Mouse (Mus musculus) lung, embryonic 16.5 days (tissue): ENCODE data around the gene Tmem268. TPM values are rescaled to one million over a fixed set of nuclear protein-coding genes. Genes with fewer than 3 reads are reported as not detected.

ENCODE experiments used
- ATAC-seq: fragments of 200-750 bp; cut with Nextera tagmentation; 2 replicates; pipeline ENCODE4 v1.8.0; 2017; ENCODE audit warnings: low read depth, mild to moderate bottlenecking, moderate library complexity
- H3K27ac ChIP-seq: fragments of 300-500 bp; sonication (generic); 2 replicates; pipeline ENCODE4 v1.5.1; 2014; ENCODE audit warnings: mild to moderate bottlenecking, control low read depth, low read length
- H3K27me3 ChIP-seq: fragments of 300-500 bp; sonication (generic); 2 replicates; pipeline ENCODE4 v1.6.1; 2014; ENCODE audit warnings: low read depth, low read length, mixed read lengths; ENCODE audit not compliant: control insufficient read depth, insufficient read depth
- H3K36me3 ChIP-seq: fragments of 300-500 bp; sonication (generic); 2 replicates; pipeline ENCODE4 v1.6.1; 2014; ENCODE audit warnings: low read length; ENCODE audit not compliant: control insufficient read depth, insufficient read depth
- H3K4me1 ChIP-seq: fragments of 300-500 bp; sonication (generic); replicated peaks from 2 replicates; pipeline ENCODE4 v1.6.1; 2014; ENCODE audit warnings: low read length, mixed read lengths; ENCODE audit not compliant: control insufficient read depth, insufficient read depth
- H3K4me2 ChIP-seq: fragments of 300-500 bp; sonication (generic); 2 replicates; pipeline ENCODE4 v1.6.1; 2014; ENCODE audit warnings: low read depth, low read length, control low read depth
- H3K4me3 ChIP-seq: fragments of 300-500 bp; sonication (generic); 2 replicates; pipeline ENCODE4 v1.5.1; 2014; ENCODE audit warnings: mild to moderate bottlenecking, low read length, control low read depth
- H3K9ac ChIP-seq: fragments of 300-500 bp; sonication (generic); 2 replicates; pipeline ENCODE4 v1.6.1; 2014; ENCODE audit warnings: low read length, control low read depth
- H3K9me3 ChIP-seq: fragments of 300-500 bp; sonication (generic); 2 replicates; pipeline ENCODE4 v1.6.1; 2016; ENCODE audit warnings: low read length; ENCODE audit not compliant: control insufficient read depth
- WGBS: fragments of 180-500 bp; shearing (Covaris S2); extraction: QIAGEN DNeasy Blood & Tissue Kit; methylation state at CpG from one replicate; pipeline ENCODE4 v1.1.7; 2014; 5-methylcytosine and 5-hydroxymethylcytosine counted together
- polyA plus RNA-seq: library from polyadenylated mRNA; unstranded; fragments of >200 nt; fragmentation: Nextera tagmentation; extraction: Ambion mirVana; gene quantifications from 2 replicates; pipeline ENCODE4 v1.2.1, GENCODE M21; 2015

Gene Tmem268
- polyA plus RNA-seq, 1 experiment from 2014 or later: 9.6 TPM

- ATAC-seq: no peak
- Histone ChIP-seq H3K9me3 (no peaks in the 10 kb centered on the region), H3K4me1 (peaks cover 20% of the 10 kb centered on the region), H3K9ac (no peak overlapping the region), H3K27ac (no peak overlapping the region), H3K4me2 (no peak overlapping the region), H3K27me3 (no peaks in the 10 kb centered on the region), H3K36me3 (no peaks in the 10 kb centered on the region), H3K4me3 (no peak overlapping the region)
- WGBS: 39% methylated on average over 2 of the region's 2 CpGs
Measured at GRCm38 (mm10) chr4:63542209-63542608, 16.4 kb upstream of the Tmem268 start.

- 46% methylated on average over 10 of the region's 10 CpGs for WGBS
- H3K27ac ChIP-seq: peak overlapping the region; percentile 55
- H3K36me3 ChIP-seq: peaks cover 5% of the 10 kb centered on the region
- H3K27me3 ChIP-seq: no peaks in the 10 kb centered on the region
- ATAC-seq: peak; percentile 47
- peak overlapping the region; percentile 60 for H3K9ac ChIP-seq
- H3K9me3 ChIP-seq: no peaks in the 10 kb centered on the region
- H3K4me1 ChIP-seq: peaks cover 27% of the 10 kb centered on the region
- H3K4me3 ChIP-seq: peak overlapping the region; percentile 35
- peak overlapping the region; percentile 57 for H3K4me2 ChIP-seq
Measured at GRCm38 (mm10) chr4:63543746-63544493, 14.7 kb upstream of the Tmem268 start.

- peaks cover 27% of the 10 kb centered on the region for H3K4me1 ChIP-seq
- peak within 1 kb of the TSS; percentile 97 for H3K9ac ChIP-seq
- peak within 1 kb of the TSS; percentile 85 for H3K4me2 ChIP-seq
- H3K27me3 ChIP-seq: no peaks in the 10 kb centered on the region
- WGBS: 0% methylated on average over 47 of the region's 57 CpGs
- H3K27ac ChIP-seq: peak within 1 kb of the TSS; percentile 82
- H3K9me3 ChIP-seq: no peaks in the 10 kb centered on the region
- H3K4me3 ChIP-seq: peak within 1 kb of the TSS; percentile 89
- ATAC-seq: peak; percentile 97
- H3K36me3 ChIP-seq: peaks cover 13% of the 10 kb centered on the region
Measured at GRCm38 (mm10) chr4:63544494-63545230, 13.9 kb upstream of the Tmem268 start, which contains the start of gene Atp6v1g1. Gene Atp6v1g1 (plus strand): TSS chr4:63544772.

- peak overlapping the region; percentile 85 for H3K4me2 ChIP-seq
- H3K4me1 ChIP-seq: peaks cover 27% of the 10 kb centered on the region
- H3K27ac ChIP-seq: peak overlapping the region; percentile 82
- no peak for ATAC-seq
- peak overlapping the region; percentile 89 for H3K4me3 ChIP-seq
- H3K36me3 ChIP-seq: peaks cover 14% of the 10 kb centered on the region
- peak overlapping the region; percentile 97 for H3K9ac ChIP-seq
- WGBS: 11% methylated on average over 26 of the region's 26 CpGs
- no peaks in the 10 kb centered on the region for H3K9me3 ChIP-seq
- no peaks in the 10 kb centered on the region for H3K27me3 ChIP-seq
Measured at GRCm38 (mm10) chr4:63545231-63545958, 13.2 kb upstream of the Tmem268 start.

GRCm38 (mm10) chr4:63546441-63547055, 12.0 kb upstream of the Tmem268 start:
- Histone ChIP-seq H3K27me3 (no peaks in the 10 kb centered on the region), H3K9me3 (no peaks in the 10 kb centered on the region), H3K4me2 (peak overlapping the region; percentile 85), H3K4me1 (peaks cover 27% of the 10 kb centered on the region), H3K27ac (no peak overlapping the region), H3K4me3 (peak overlapping the region; percentile 89; the same call in 1 of the 2 replicates), H3K36me3 (peaks cover 23% of the 10 kb centered on the region), H3K9ac (0 out of 2 replicates have a peak overlapping the region, but pooled peaks have one; percentile 97)
- no peak for ATAC-seq
- WGBS: 61% methylated on average over 6 of the region's 6 CpGs

- no peak overlapping the region for H3K9ac ChIP-seq
- peaks cover 35% of the 10 kb centered on the region for H3K36me3 ChIP-seq
- H3K4me1 ChIP-seq: peaks cover 27% of the 10 kb centered on the region
- WGBS: 33% methylated on average over 1 of the region's 1 CpGs
- no peak overlapping the region for H3K4me2 ChIP-seq
- no peaks in the 10 kb centered on the region for H3K9me3 ChIP-seq
- no peaks in the 10 kb centered on the region for H3K27me3 ChIP-seq
- H3K4me3 ChIP-seq: no peak overlapping the region
- no peak for ATAC-seq
- H3K27ac ChIP-seq: no peak overlapping the region
Measured at GRCm38 (mm10) chr4:63547799-63548198, 10.8 kb upstream of the Tmem268 start.

- no peak overlapping the region for H3K9ac ChIP-seq
- no peak for ATAC-seq
- no peaks in the 10 kb centered on the region for H3K9me3 ChIP-seq
- peaks cover 37% of the 10 kb centered on the region for H3K36me3 ChIP-seq
- H3K4me2 ChIP-seq: no peak overlapping the region
- 70% methylated on average over 3 of the region's 3 CpGs for WGBS
- no peak overlapping the region for H3K4me3 ChIP-seq
- H3K4me1 ChIP-seq: peaks cover 28% of the 10 kb centered on the region
- no peak overlapping the region for H3K27ac ChIP-seq
- no peaks in the 10 kb centered on the region for H3K27me3 ChIP-seq
Measured at GRCm38 (mm10) chr4:63548491-63548890, 10.1 kb upstream of the Tmem268 start.

- ATAC-seq: no peak
- Histone ChIP-seq H3K27me3 (no peaks in the 10 kb centered on the region), H3K4me2 (no peak overlapping the region), H3K9me3 (no peaks in the 10 kb centered on the region), H3K36me3 (peaks cover 39% of the 10 kb centered on the region), H3K27ac (no peak overlapping the region), H3K4me3 (no peak overlapping the region), H3K9ac (no peak overlapping the region), H3K4me1 (peaks cover 36% of the 10 kb centered on the region)
- WGBS: 92% methylated on average over 3 of the region's 3 CpGs
Measured at GRCm38 (mm10) chr4:63550908-63551307, 7.7 kb upstream of the Tmem268 start.
